8 mouse cellular contexts compared by ENCODE assay signal in genomic region chr19:7264088-7264765, GRCm38 (mm10). TPM values are rescaled to one million over a fixed set of nuclear protein-coding genes. Genes with fewer than 3 reads are reported as not detected.
DNase-seq lines count a peak whose midpoint lies in the region; ATAC-seq and TF ChIP-seq lines count a peak whose summit lies in the region.
"Had no signal": no experiment of that assay in that cellular context is flagged by ENCODE, and none has a peak within 500 bp of the region (broad histone marks: within the 10 kb centered on the region; RNA-seq: fewer than 3 reads in every experiment).

No protein-coding gene starts in this region.

- H3K9ac ChIP-seq in forebrain, postnatal 0 days: no peak overlapping the region
- peak overlapping the region; percentile 95 for H3K9ac ChIP-seq in midbrain, embryonic 11.5 days (ENCODE audit: low read length)

- no peaks in the 10 kb centered on the region for H3K9me3 ChIP-seq in forebrain, postnatal 0 days (ENCODE audit: low read length)
- H3K9me3 ChIP-seq in midbrain, embryonic 11.5 days (ENCODE audit: control insufficient read depth, low read length): no peaks in the 10 kb centered on the region

- peaks cover 24% of the 10 kb centered on the region for H3K4me1 ChIP-seq in forebrain, postnatal 0 days (ENCODE audit: insufficient read depth)
- peaks cover 38% of the 10 kb centered on the region for H3K4me1 ChIP-seq in midbrain, embryonic 11.5 days (ENCODE audit: control insufficient read depth, insufficient read depth, low read length)
- peaks cover 18% of the 10 kb centered on the region for H3K4me1 ChIP-seq in spleen, adult 2 months (ENCODE audit: control insufficient read depth, insufficient read depth, insufficient read length)

- peak; percentile 73 for DNase-seq in T-cell, adult 2 months (ENCODE audit: low spot score)
- peak; percentile 84 for DNase-seq in cerebellum, adult 8-10 months
- peak; percentile 76 for DNase-seq in forebrain, postnatal 0 days
- peak; percentile 58 for DNase-seq in layer of hippocampus, postnatal 14 days (ENCODE audit: low spot score in 2 of 2)
- DNase-seq in midbrain, embryonic 11.5 days (ENCODE audit: low spot score, missing footprints): peak; percentile 97
- peak; percentile 48 to 80 for DNase-seq in spleen, adult 2 months (ENCODE audit: low read depth in 1 of 2, low spot score in 2 of 2)

- no peak overlapping the region for H3K4me2 ChIP-seq in forebrain, postnatal 0 days (ENCODE audit: low read depth)
- peak overlapping the region; percentile 94 for H3K4me2 ChIP-seq in midbrain, embryonic 11.5 days

- TF ChIP-seq CTCF in forebrain, postnatal 0 days (IDR thresholded peaks at IDR 0.05; ENCODE audit: low read depth): peak; percentile 85
- TF ChIP-seq CTCF in spleen, adult 2 months (IDR thresholded peaks at IDR 0.05; ENCODE audit: extremely low read depth, insufficient read depth, insufficient read length, insufficient replicate concordance): peak; percentile 93

- no peaks in the 10 kb centered on the region for H3K36me3 ChIP-seq in forebrain, postnatal 0 days (ENCODE audit: insufficient read depth)
- H3K36me3 ChIP-seq in midbrain, embryonic 11.5 days (ENCODE audit: control insufficient read depth, insufficient read depth, low read length): no peaks in the 10 kb centered on the region
- H3K36me3 ChIP-seq in spleen, adult 2 months (ENCODE audit: control insufficient read depth, insufficient read depth, low read length): no peaks in the 10 kb centered on the region

- 11% methylated on average over 9 of the region's 9 CpGs for WGBS in forebrain, postnatal 0 days
- 17% methylated on average over 9 of the region's 9 CpGs for WGBS in midbrain, embryonic 11.5 days
- WGBS in spleen, adult 2 months: 31% methylated on average over 9 of the region's 9 CpGs

- H3K4me3 ChIP-seq in forebrain, postnatal 0 days (ENCODE audit: low read depth, low read length): no peak overlapping the region
- H3K4me3 ChIP-seq in midbrain, embryonic 11.5 days (ENCODE audit: low read depth, low read length): no peak overlapping the region
- no peak overlapping the region for H3K4me3 ChIP-seq in spleen, adult 2 months (ENCODE audit: extremely low read depth, insufficient read depth, insufficient read length)
- H3K4me3 ChIP-seq: megakaryocyte, embryonic 14.5 days had no signal

- H3K27ac ChIP-seq in forebrain, postnatal 0 days (ENCODE audit: low read depth, low read length): 0 out of 2 replicates have a peak overlapping the region, but pooled peaks have one; percentile 95
- peak overlapping the region; percentile 99 for H3K27ac ChIP-seq in midbrain, embryonic 11.5 days (ENCODE audit: low read depth, low read length)
- no peak overlapping the region for H3K27ac ChIP-seq in spleen, adult 2 months (ENCODE audit: insufficient read depth, low read length)

- no peak for TF ChIP-seq POLR2A in spleen, adult 2 months (IDR thresholded peaks at IDR 0.05; ENCODE audit: low read depth, low read length)

- H3K27me3 ChIP-seq in forebrain, postnatal 0 days (ENCODE audit: insufficient read depth, low read length): no peaks in the 10 kb centered on the region
- H3K27me3 ChIP-seq in midbrain, embryonic 11.5 days (ENCODE audit: control insufficient read depth, insufficient read depth, low read length): no peaks in the 10 kb centered on the region
- H3K27me3 ChIP-seq in spleen, adult 2 months (ENCODE audit: control insufficient read depth, insufficient read depth, low read length): no peaks in the 10 kb centered on the region; the same call in 1 of the 2 replicates

- ATAC-seq in forebrain, postnatal 0 days: no peak
- peak; percentile 52; a peak in 3 of 4 replicates for ATAC-seq in hematopoietic stem cell, adult 5-6 weeks (replicated peaks in 1 of 2; ENCODE audit: insufficient read depth in 1 of 2, low FRiP score in 2 of 2, low TSS enrichment in 1 of 2, low read depth in 1 of 2, poor library complexity in 2 of 2, severe bottlenecking in 2 of 2)
- no peak for ATAC-seq in midbrain, embryonic 11.5 days (ENCODE audit: low FRiP score)

RNA-seq across cellular contexts. Expression of gene Rcor2, which starts 2.9 kb away (rescaled TPM):
- 41.9 and 49.6 TPM in 2 replicates for total RNA-seq in forebrain, postnatal 0 days (2014; rRNA removed)
- 13.7 and 14.5 TPM in 2 replicates for polyA plus RNA-seq in forebrain, postnatal 0 days (2015; fragmentation: Nextera tagmentation; extraction: Ambion mirVana)
- 19.1 and 20.6 TPM in 2 replicates for total RNA-seq in hematopoietic stem cell, adult 5-6 weeks (2017)
- 10 to 100 TPM; 20.2 to 23.2 TPM for total RNA-seq in layer of hippocampus, postnatal 14 days (2021)
- polyA plus RNA-seq in midbrain, embryonic 11.5 days (2014; fragmentation: Nextera tagmentation; extraction: Ambion mirVana): 33.8 and 36.9 TPM in 2 replicates
- polyA plus RNA-seq in spleen, adult 2 months (2012; rRNA removed): 1.8 and 3.5 TPM in 2 replicates

RNA-seq across cellular contexts. Expression of gene Naa40, which starts 23.2 kb away (rescaled TPM):
- 48.5 and 57.7 TPM in 2 replicates for total RNA-seq in forebrain, postnatal 0 days (2014; rRNA removed)
- polyA plus RNA-seq in forebrain, postnatal 0 days (2015; fragmentation: Nextera tagmentation; extraction: Ambion mirVana): 34.7 and 44.0 TPM in 2 replicates
- 39.5 and 43.1 TPM in 2 replicates for total RNA-seq in hematopoietic stem cell, adult 5-6 weeks (2017)
- 10 to 100 TPM; 32.1 to 35.0 TPM for total RNA-seq in layer of hippocampus, postnatal 14 days (2021)
- polyA plus RNA-seq in midbrain, embryonic 11.5 days (2014; fragmentation: Nextera tagmentation; extraction: Ambion mirVana): 94.3 and 103 TPM in 2 replicates
- 20.5 and 25.1 TPM in 2 replicates for polyA plus RNA-seq in spleen, adult 2 months (2012; rRNA removed)

RNA-seq across cellular contexts. Expression of gene Cox8a, which starts 46.8 kb away (rescaled TPM):
- total RNA-seq in forebrain, postnatal 0 days (2014; rRNA removed): 735 and 828 TPM in 2 replicates
- polyA plus RNA-seq in forebrain, postnatal 0 days (2015; fragmentation: Nextera tagmentation; extraction: Ambion mirVana): 1,247 and 1,523 TPM in 2 replicates
- total RNA-seq in hematopoietic stem cell, adult 5-6 weeks (2017): 361 and 451 TPM in 2 replicates
- total RNA-seq in layer of hippocampus, postnatal 14 days (2021): 100 to 1,000 TPM; 973 to 982 TPM
- 730 and 757 TPM in 2 replicates for polyA plus RNA-seq in midbrain, embryonic 11.5 days (2014; fragmentation: Nextera tagmentation; extraction: Ambion mirVana)
- polyA plus RNA-seq in spleen, adult 2 months (2012; rRNA removed): 636 and 1,081 TPM in 2 replicates

RNA-seq across cellular contexts. Expression of gene Otub1, which starts 58.1 kb away (rescaled TPM):
- 248 and 252 TPM in 2 replicates for total RNA-seq in forebrain, postnatal 0 days (2014; rRNA removed)
- 286 and 290 TPM in 2 replicates for polyA plus RNA-seq in forebrain, postnatal 0 days (2015; fragmentation: Nextera tagmentation; extraction: Ambion mirVana)
- total RNA-seq in hematopoietic stem cell, adult 5-6 weeks (2017): 72.4 and 74.3 TPM in 2 replicates
- 100 to 1,000 TPM; 278 to 289 TPM for total RNA-seq in layer of hippocampus, postnatal 14 days (2021)
- polyA plus RNA-seq in midbrain, embryonic 11.5 days (2014; fragmentation: Nextera tagmentation; extraction: Ambion mirVana): 241 and 252 TPM in 2 replicates
- 64.3 and 81.9 TPM in 2 replicates for polyA plus RNA-seq in spleen, adult 2 months (2012; rRNA removed)

Comparison
In these comparisons a context has a peak if more than half of its experiments do, and no peak if none do; other contexts are left out.
1. ATAC-seq: peak in hematopoietic stem cell, adult 5-6 weeks (2 of 2); none in forebrain, postnatal 0 days (single experiment) and midbrain, embryonic 11.5 days (single experiment).
2. Peak in every context shown above with its lines, with median percentiles within 50 percentile points of each other: DNase-seq.